Mouse (Mus musculus) thymus, adult 2 months (tissue): ENCODE results near the gene Abi3. TPM values are rescaled to one million over a fixed set of nuclear protein-coding genes. Genes with fewer than 3 reads are reported as not detected.

ENCODE experiments used
- DNase-seq: peaks from one replicate; pipeline ENCODE4 v3.0.0; 2021
- H3K27ac ChIP-seq: fragments of 200-500 bp; 2 replicates; pipeline ENCODE4 v1.5.1; 2012; ENCODE audit warnings: low read length, control low read depth; ENCODE audit not compliant: control insufficient read depth, insufficient read depth
- H3K27me3 ChIP-seq: fragments of 200-500 bp; 2 replicates; pipeline ENCODE4 v1.6.1; 2012; ENCODE audit warnings: mild to moderate bottlenecking, low read length, moderate library complexity, mixed read lengths; ENCODE audit not compliant: control insufficient read depth, insufficient read depth
- H3K36me3 ChIP-seq: fragments of 200-500 bp; 2 replicates; pipeline ENCODE4 v1.6.1; 2012; ENCODE audit warnings: mild to moderate bottlenecking, low read length, moderate library complexity; ENCODE audit not compliant: control insufficient read depth, insufficient read depth
- H3K4me1 ChIP-seq: fragments of 200-500 bp; replicated peaks from 2 replicates; pipeline ENCODE4 v1.6.1; 2012; ENCODE audit warnings: low read length; ENCODE audit not compliant: control insufficient read depth, insufficient read depth
- H3K4me3 ChIP-seq: fragments of 200-500 bp; 2 replicates; pipeline ENCODE4 v1.5.1; 2012; ENCODE audit warnings: mild to moderate bottlenecking, low read length, control low read depth, moderate library complexity; ENCODE audit not compliant: control insufficient read depth, insufficient read depth
- CTCF ChIP-seq: fragments of 200-500 bp; IDR thresholded peaks from 2 replicates; pipeline ENCODE4 v1.5.1; 2012; ENCODE audit warnings: mild to moderate bottlenecking, control low read depth, low read length, moderate library complexity, borderline replicate concordance; ENCODE audit not compliant: control insufficient read depth, poor library complexity, insufficient read depth; ENCODE audit errors: extremely low read depth
- POLR2A ChIP-seq: fragments of 200-500 bp; IDR thresholded peaks from 2 replicates; pipeline ENCODE4 v1.6.1; 2012; ENCODE audit warnings: mild to moderate bottlenecking, low read length, control low read depth, moderate library complexity; ENCODE audit not compliant: control insufficient read depth, poor library complexity, insufficient read depth; ENCODE audit errors: extremely low read depth
- WGBS: fragments of 180-500 bp; shearing (Covaris S2); methylation state at CpG from one replicate; pipeline ENCODE4 v1.1.7; 2018; 5-methylcytosine and 5-hydroxymethylcytosine counted together
- polyA plus RNA-seq: library from polyadenylated mRNA; depleted of rRNA; stranded (reverse); fragments of >200 nt; gene quantifications from 2 replicates; pipeline ENCODE4 v1.2.3, GENCODE M21; 2012; rRNA removed

Abi3 gene
- polyA plus RNA-seq, 1 experiment = 606 TPM

DNA sequence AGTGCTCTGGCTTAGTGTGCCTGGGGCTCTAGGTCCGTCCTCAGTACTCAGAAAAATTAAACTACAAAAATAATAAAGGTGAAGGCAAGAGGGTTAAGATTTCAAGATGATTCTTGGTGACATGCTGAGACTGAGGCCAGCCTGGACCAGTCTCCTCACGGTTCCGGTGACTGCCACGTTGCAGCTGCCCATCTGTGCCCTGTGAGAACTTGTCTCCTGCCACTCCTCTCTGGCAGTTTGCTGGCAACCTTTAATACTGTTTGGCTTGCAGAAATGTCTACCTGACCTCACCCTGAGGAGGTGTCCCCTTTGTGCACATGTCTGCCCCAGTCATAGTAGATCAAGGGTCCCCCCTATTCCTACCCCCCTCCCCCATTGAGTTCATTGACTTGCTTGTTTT, 58.8 kb downstream of the Abi3 start:
- TF ChIP-seq POLR2A (no peak), CTCF (no peak)
- no peak for DNase-seq
- Histone ChIP-seq H3K27me3 (no peaks in the 10 kb centered on the region), H3K36me3 (no peaks in the 10 kb centered on the region), H3K27ac (no peak overlapping the region), H3K4me3 (no peak overlapping the region), H3K4me1 (no peaks in the 10 kb centered on the region)
- 89% methylated on average over 4 of the region's 4 CpGs for WGBS

- H3K27ac ChIP-seq = no peak overlapping the region
- 96% methylated on average over 11 of the region's 11 CpGs for WGBS
- no peak for DNase-seq
- TF ChIP-seq CTCF (no peak), POLR2A (no peak)
- no peaks in the 10 kb centered on the region for H3K36me3 ChIP-seq
- H3K27me3 ChIP-seq = no peaks in the 10 kb centered on the region
- no peak overlapping the region for H3K4me3 ChIP-seq
- peaks cover 7% of the 10 kb centered on the region; the same call in 1 of the 2 replicates for H3K4me1 ChIP-seq
Observed at GRCm38 (mm10) chr11:95781557-95781956, 60.7 kb downstream of the Abi3 start.

DNA sequence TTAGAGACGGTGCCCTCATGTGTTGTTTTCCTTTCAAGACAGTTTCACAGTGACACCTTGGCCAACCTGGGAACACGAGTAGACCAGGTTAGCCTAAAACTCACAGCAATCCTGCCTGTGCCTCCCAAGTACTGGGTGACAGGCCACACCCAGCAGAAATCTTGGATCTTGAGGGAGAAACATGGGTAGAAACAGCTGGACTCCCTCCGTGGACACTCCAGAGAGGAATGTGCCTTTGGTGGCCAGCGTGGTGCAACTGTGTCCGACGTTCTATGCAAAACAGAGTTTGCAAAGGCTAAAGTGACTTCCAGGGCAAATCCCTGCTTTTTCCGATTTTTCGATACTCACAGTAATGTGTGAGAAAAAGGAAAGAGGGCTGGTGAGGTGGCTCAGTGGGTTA, 61.8 kb downstream of the Abi3 start:
- Histone ChIP-seq H3K36me3 (no peaks in the 10 kb centered on the region), H3K4me1 (peaks cover 7% of the 10 kb centered on the region; the same call in 1 of the 2 replicates), H3K27ac (no peak overlapping the region), H3K4me3 (no peak overlapping the region), H3K27me3 (no peaks in the 10 kb centered on the region)
- 97% methylated on average over 8 of the region's 8 CpGs for WGBS
- DNase-seq = no peak
- TF ChIP-seq CTCF (no peak), POLR2A (no peak)

Other genes with a start within 250 kb of the Abi3 start
- 88.9 and 103 TPM in 2 replicates for gene Phb, start 175.5 kb downstream of the Abi3 start, polyA plus RNA-seq
- 34.1 and 38.6 TPM in 2 replicates for gene Zfp652, start 129.8 kb downstream of the Abi3 start, polyA plus RNA-seq
- 0.34 and 0.38 TPM in 2 replicates for gene B130006D01Rik, start 118.9 kb downstream of the Abi3 start, polyA plus RNA-seq
- 24.9 and 42.7 TPM in 2 replicates for gene Phospho1, start 18.0 kb downstream of the Abi3 start, polyA plus RNA-seq
- gene Gngt2, start 5.3 kb downstream of the Abi3 start, polyA plus RNA-seq = 28.6 and 32.5 TPM in 2 replicates
- gene B4galnt2, start 72.4 kb upstream of the Abi3 start, polyA plus RNA-seq = not detected in 2 replicates
- 0.01 and 0.13 TPM in 2 replicates for gene Igf2bp1, start 163.5 kb upstream of the Abi3 start, polyA plus RNA-seq
- gene Gip, start 182.1 kb upstream of the Abi3 start, polyA plus RNA-seq = 0.26 and 0.86 TPM in 2 replicates
- gene Snf8, start 192.4 kb upstream of the Abi3 start, polyA plus RNA-seq = 28.7 and 30.3 TPM in 2 replicates
- gene Ube2z, start 222.9 kb upstream of the Abi3 start, polyA plus RNA-seq = 43.3 and 47.9 TPM in 2 replicates
- gene Atp5g1, start 233.2 kb upstream of the Abi3 start, polyA plus RNA-seq = 330 and 650 TPM in 2 replicates